Mouse (Mus musculus): ENCODE measurements around the gene Fdx1.

Gene Fdx1

DNA sequence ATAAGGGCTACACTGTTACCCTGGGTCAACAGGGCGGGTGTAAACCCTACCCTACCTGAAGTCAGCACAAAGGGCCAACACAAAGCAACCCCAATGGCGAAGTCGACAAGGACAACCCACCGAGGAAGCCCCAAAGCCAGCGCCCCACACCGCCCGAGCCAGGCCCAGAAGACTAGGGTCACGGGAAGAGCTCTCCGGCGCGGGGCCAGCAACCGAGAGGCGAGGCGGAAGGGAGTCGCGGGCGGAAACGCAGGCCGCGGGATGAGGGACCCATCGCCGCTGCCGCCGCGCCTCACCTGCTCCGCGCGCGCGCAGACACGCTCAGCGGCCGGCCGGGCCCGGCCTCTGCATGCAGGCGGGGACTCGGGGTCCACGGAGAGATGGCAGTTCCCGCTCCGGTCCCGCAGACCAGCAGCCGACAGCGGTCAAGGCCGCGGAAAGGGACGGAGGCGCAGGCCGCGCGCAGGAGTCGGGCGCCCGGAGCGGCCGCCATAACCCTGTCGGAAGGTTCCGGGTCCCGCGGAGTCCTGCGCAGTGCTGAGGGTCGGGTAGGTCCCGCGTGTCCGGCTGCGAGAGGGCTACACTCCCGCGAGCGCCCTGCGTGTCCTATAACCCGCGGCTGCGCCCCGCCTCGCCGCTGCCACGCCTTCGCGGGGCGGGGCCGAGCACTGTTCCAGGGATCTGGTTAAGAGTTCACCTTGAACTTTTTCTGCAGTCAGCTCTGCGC is at the start of gene Fdx1:
Gene Fdx1 (minus strand): TSS at position 582 of the 727 bp plus-strand sequence.
- in situ Hi-C loops (cut with MboI; ENCODE audit: low sequenced_read_pairs): loop anchor here (10.0 kb wide), 1 partner anchor 132 kb away; no protein-coding TSS in a partner anchor

DNA sequence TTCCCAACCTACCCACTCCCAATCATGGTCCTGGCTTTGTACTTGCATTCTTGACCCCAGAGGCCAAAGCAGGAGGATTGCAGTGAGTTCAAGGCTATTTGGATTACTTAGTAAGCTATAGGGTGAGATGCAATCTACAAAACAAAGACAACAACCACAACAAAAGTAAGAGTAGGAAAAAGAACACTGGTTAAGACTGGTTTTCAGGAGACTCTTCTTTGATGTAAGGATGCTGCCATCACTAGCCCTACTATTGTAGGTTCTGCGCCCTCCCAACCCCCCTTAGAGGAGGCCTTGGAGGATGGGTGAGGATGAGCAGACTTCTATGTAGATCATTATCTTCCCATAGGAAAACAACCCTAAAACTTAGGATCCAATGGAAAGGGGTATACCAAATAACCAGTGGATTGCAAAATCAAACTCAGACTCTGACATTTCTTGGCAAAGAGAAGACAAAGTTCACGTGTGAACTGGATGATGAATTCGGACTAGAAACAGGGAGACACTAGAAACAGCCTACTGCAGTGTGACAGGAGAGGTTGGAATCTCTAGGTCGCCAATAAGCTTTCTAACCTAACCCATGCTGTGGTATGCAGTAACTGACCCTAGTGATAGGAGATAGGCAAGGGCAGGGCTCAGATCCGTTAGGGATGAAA is 49.6 kb upstream of the Fdx1 start:
- in situ Hi-C loops (cut with MboI; ENCODE audit: low sequenced_read_pairs): no loop called here

- in situ Hi-C loops (cut with MboI; ENCODE audit: low sequenced_read_pairs): no loop called here
These were observed 49.0 kb upstream of the Fdx1 start for GRCm38 (mm10) chr9:52012311-52012710.

- in situ Hi-C loops (cut with MboI; ENCODE audit: low sequenced_read_pairs): no loop called here
These were observed 45.2 kb upstream of the Fdx1 start for GRCm38 (mm10) chr9:52008511-52008910.

- in situ Hi-C loops (cut with MboI; ENCODE audit: low sequenced_read_pairs): no loop called here
These were observed 44.0 kb upstream of the Fdx1 start for GRCm38 (mm10) chr9:52007341-52007740.

- in situ Hi-C loops (cut with MboI; ENCODE audit: low sequenced_read_pairs): no loop called here
These were observed 40.1 kb upstream of the Fdx1 start for GRCm38 (mm10) chr9:52003501-52003900.

- in situ Hi-C loops (cut with MboI; ENCODE audit: low sequenced_read_pairs): loop anchor here (10.0 to 25.0 kb wide), 2 partner anchors 292 to 379 kb away; no protein-coding TSS in a partner anchor
These were observed 32.2 kb upstream of the Fdx1 start for GRCm38 (mm10) chr9:51995331-51996099.

- in situ Hi-C loops (cut with MboI; ENCODE audit: low sequenced_read_pairs): loop anchor here (10.0 to 25.0 kb wide), 2 partner anchors 293 to 380 kb away; no protein-coding TSS in a partner anchor
These were observed 31.4 kb upstream of the Fdx1 start for GRCm38 (mm10) chr9:51994636-51995260.

DNA sequence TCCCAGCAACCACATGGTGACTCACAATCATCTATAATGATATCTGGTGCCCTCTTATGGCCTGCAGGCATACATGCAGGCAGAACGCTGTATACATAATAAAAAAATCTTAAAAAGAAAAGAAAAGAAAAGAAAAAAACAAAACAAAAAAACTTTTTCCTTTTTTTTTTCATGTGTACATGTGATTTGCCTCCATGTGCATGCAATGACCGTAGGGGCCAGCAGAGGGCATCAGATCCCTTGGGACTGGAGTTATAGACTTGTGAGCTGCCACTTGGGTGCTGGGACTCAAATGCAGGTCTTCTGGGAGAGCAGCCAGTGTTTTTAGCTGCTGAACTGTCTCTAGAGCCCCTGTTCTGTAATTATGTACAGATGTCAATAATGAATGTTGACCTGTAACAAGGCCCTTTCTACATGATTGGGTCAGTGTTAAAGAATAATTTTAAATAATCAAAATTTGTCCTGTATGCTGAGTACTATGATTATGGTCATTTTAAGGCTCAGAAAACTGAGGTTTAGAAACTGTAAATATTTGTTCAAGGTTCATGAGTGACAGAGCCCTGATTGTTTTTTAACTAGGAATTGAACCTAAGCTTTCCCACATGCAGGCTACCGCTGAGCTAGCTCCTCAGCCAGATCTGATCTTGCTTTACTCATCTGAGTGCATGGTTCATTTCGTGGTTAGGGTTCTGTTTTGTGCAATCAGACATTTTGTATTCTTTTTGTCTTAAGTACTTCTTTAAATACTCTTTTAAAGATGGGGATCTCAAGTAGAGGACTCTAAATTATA is 30.3 kb upstream of the Fdx1 start:
- in situ Hi-C loops (cut with MboI; ENCODE audit: low sequenced_read_pairs): loop anchor here (10.0 to 25.0 kb wide), 2 partner anchors 294 to 381 kb away; no protein-coding TSS in a partner anchor

GRCm38 (mm10) chr9:51991241-51991876 is 28.0 kb upstream of the Fdx1 start:
- in situ Hi-C loops (cut with MboI; ENCODE audit: low sequenced_read_pairs): loop anchor here (10.0 to 25.0 kb wide), 2 partner anchors 296 to 383 kb away; no protein-coding TSS in a partner anchor

GRCm38 (mm10) chr9:51990828-51991227 is 27.5 kb upstream of the Fdx1 start:
- in situ Hi-C loops (cut with MboI; ENCODE audit: low sequenced_read_pairs): loop anchor here (10.0 to 25.0 kb wide), 2 partner anchors 296 to 384 kb away; no protein-coding TSS in a partner anchor

GRCm38 (mm10) chr9:51985493-51986099 is 22.2 kb upstream of the Fdx1 start:
- in situ Hi-C loops (cut with MboI; ENCODE audit: low sequenced_read_pairs): loop anchor here (25.0 kb wide), 1 partner anchor 302 kb away; no protein-coding TSS in a partner anchor

DNA sequence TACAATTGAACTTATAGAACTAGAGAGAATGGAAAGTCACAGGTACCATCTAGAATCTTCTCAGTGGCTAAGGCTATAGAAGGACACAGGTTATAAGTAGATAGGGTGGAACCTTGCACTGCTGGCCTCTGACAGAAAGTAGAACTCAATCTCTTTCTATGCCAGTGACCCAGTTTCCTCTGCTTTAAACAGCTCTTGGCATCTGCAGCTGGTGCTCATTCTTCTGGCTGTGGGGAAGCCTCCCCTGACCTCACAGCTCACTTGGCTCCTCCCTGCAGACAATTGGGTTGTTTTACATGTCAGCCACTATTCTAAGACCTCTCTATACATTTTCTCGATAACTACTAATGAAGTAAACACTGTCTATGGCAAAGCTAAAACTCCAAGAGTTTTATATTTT is 17.8 kb upstream of the Fdx1 start:
- in situ Hi-C loops (cut with MboI; ENCODE audit: low sequenced_read_pairs): loop anchor here (25.0 kb wide), 1 partner anchor 306 kb away; no protein-coding TSS in a partner anchor

DNA sequence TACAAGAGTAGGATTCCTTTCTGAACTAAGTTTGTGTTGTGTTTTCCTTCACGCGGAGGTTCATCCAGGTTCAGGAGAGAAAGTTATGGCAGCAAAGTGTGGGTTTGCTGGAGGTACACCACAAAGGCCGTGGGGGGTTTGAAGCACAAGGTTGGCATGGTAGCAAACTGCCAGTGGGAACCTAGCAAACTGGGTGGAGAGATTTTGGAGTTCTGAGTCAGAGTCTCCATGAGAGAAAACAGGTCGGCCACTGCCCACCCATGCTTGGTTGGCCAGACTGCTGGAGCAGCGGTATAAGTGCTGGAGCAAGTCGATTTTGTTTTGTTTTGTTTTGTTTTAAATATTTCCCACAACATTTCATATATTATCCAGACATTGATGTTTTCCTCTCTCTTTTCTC is 15.9 kb upstream of the Fdx1 start:
- in situ Hi-C loops (cut with MboI; ENCODE audit: low sequenced_read_pairs): loop anchor here (25.0 kb wide), 1 partner anchor 308 kb away; no protein-coding TSS in a partner anchor

DNA sequence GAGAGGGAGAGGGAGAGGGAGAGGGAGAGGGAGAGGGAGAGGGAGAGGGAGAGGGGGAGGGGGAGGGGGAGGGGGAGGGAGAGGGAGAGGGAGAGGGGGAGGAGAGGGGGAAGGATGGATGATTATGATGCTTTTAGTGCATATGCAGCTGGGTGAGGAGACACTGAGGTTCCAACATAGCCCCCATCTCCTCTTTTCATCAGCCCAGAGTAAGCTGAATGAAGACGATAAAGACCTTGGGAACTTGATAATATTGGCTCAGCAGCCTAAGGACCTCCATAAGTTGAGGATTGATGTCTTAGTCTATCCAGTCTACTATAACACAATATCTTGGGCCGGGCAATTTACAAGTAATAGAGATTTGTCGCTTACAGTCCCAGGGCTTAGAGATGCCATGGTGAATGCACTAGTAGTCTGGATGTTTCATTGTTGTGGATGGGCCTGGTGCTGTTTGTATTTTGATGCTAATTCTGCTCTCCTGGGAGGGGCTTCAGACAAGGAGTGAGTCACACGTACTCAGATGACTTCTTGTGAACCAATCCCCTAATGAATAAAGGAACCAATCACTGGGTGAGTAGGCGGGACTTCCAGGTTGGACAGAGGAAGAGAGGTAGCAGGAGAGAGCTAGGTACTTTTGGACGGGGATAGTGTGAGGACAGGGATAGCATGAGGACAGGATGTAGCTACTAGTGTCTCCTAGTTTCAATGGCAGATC is 15.3 kb upstream of the Fdx1 start:
- in situ Hi-C loops (cut with MboI; ENCODE audit: low sequenced_read_pairs): loop anchor here (25.0 kb wide), 1 partner anchor 309 kb away; no protein-coding TSS in a partner anchor

DNA sequence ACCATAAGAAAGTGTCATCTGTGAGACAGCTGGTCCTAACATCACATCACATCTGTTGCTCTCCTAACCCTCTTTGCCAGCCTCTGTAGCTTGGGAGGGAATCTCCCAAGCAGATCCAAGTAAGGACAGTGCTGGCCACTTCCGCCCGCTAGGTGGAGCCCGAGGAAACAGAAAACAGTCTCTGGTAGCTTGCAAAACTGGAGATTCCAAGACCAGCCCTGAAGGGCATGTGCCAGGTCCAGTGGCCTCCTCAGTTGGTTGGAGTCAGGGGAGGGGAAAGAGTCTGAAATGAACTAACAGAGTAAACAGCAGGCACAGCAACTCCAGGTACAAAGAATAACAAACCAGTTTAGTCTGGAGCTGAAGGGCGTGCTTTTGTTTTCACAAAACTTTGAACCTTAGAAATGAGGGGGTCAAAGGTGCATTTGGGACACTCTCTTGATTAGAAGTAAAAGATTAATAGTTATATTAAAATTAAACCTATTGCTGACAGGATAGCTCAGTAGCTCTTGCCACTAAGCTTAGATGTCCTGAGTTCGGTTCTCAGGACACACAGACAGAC is 14.2 kb upstream of the Fdx1 start:
- in situ Hi-C loops (cut with MboI; ENCODE audit: low sequenced_read_pairs): loop anchor here (25.0 kb wide), 1 partner anchor 310 kb away; no protein-coding TSS in a partner anchor

GRCm38 (mm10) chr9:51974871-51975270 is 11.5 kb upstream of the Fdx1 start:
- in situ Hi-C loops (cut with MboI; ENCODE audit: low sequenced_read_pairs): loop anchor here (25.0 kb wide), 1 partner anchor 312 kb away; no protein-coding TSS in a partner anchor

GRCm38 (mm10) chr9:51973846-51974245 is 10.5 kb upstream of the Fdx1 start:
- in situ Hi-C loops (cut with MboI; ENCODE audit: low sequenced_read_pairs): no loop called here
